ENCODE assay signal across 29 mouse cellular contexts in genomic region chr4:108942171-108942570, GRCm38 (mm10).
"Had no signal": no experiment of that assay in that cellular context is flagged by ENCODE, and none has a peak within 500 bp of the region (broad histone marks: within the 10 kb centered on the region; RNA-seq: fewer than 3 reads in every experiment).

No protein-coding gene starts in this region.

- H3K9ac ChIP-seq: limb, embryonic 12.5 days; limb, embryonic 13.5 days; limb, embryonic 15.5 days; liver, embryonic 12.5 days; liver, embryonic 13.5 days; liver, embryonic 14.5 days; liver, embryonic 15.5 days; liver, postnatal 0 days; lung, embryonic 14.5 days; lung, embryonic 15.5 days; midbrain, embryonic 12.5 days; midbrain, embryonic 13.5 days; neural tube, embryonic 12.5 days had no signal

- H3K36me3 ChIP-seq: limb, embryonic 10.5 days; limb, embryonic 12.5 days; limb, embryonic 13.5 days; limb, embryonic 15.5 days; liver, embryonic 12.5 days; liver, embryonic 13.5 days; liver, embryonic 15.5 days; lung, embryonic 15.5 days; midbrain, embryonic 10.5 days; midbrain, embryonic 12.5 days; midbrain, embryonic 13.5 days; neural tube, embryonic 12.5 days had no signal

- H3K4me2 ChIP-seq: limb, embryonic 12.5 days; limb, embryonic 13.5 days; limb, embryonic 15.5 days; liver, embryonic 11.5 days; liver, embryonic 12.5 days; liver, embryonic 13.5 days; liver, embryonic 15.5 days; lung, embryonic 14.5 days; lung, embryonic 15.5 days; midbrain, embryonic 12.5 days; midbrain, embryonic 13.5 days; neural tube, embryonic 12.5 days had no signal

- H3K27me3 ChIP-seq: limb, embryonic 12.5 days; limb, embryonic 13.5 days; limb, embryonic 15.5 days; liver, embryonic 12.5 days; liver, embryonic 13.5 days; lung, embryonic 15.5 days; neural tube, embryonic 12.5 days had no signal

- H3K27ac ChIP-seq: limb, embryonic 10.5 days; limb, embryonic 12.5 days; limb, embryonic 13.5 days; limb, embryonic 15.5 days; liver, embryonic 12.5 days; liver, embryonic 13.5 days; liver, embryonic 14.5 days; liver, embryonic 15.5 days; lung, embryonic 15.5 days; macrophage; midbrain, embryonic 10.5 days; midbrain, embryonic 12.5 days; midbrain, embryonic 13.5 days; neural tube, embryonic 12.5 days had no signal

- ATAC-seq: liver, embryonic 12.5 days; liver, postnatal 0 days; lung, postnatal 0 days; midbrain, embryonic 13.5 days; midbrain, embryonic 16.5 days had no signal

- DNase-seq: liver; liver, embryonic 13.5 days; lung, adult 18-20 months; lung, adult 2 months; lung, embryonic 14.5 days; lung, postnatal 10 days; lung, postnatal 14 days; lung, postnatal 36 days; lung, postnatal 4 days; midbrain, embryonic 14.5 days had no signal

- H3K4me1 ChIP-seq: liver, embryonic 12.5 days; liver, embryonic 13.5 days; liver, embryonic 15.5 days; lung, embryonic 15.5 days; megakaryocyte, embryonic 14.5 days; neural tube, embryonic 12.5 days had no signal

- H3K4me3 ChIP-seq: limb, embryonic 10.5 days; limb, embryonic 12.5 days; limb, embryonic 13.5 days; limb, embryonic 15.5 days; liver, embryonic 12.5 days; liver, embryonic 13.5 days; liver, embryonic 15.5 days; lung, embryonic 15.5 days; megakaryocyte, embryonic 14.5 days; midbrain, embryonic 10.5 days; midbrain, embryonic 12.5 days; midbrain, embryonic 13.5 days; myocyte; neural tube, embryonic 12.5 days had no signal

- H3K9me3 ChIP-seq: limb, embryonic 10.5 days; limb, embryonic 12.5 days; limb, embryonic 13.5 days; limb, embryonic 15.5 days; liver, embryonic 12.5 days; liver, embryonic 13.5 days; liver, embryonic 15.5 days; lung, embryonic 15.5 days; megakaryocyte, embryonic 14.5 days; midbrain, embryonic 10.5 days; midbrain, embryonic 12.5 days; midbrain, embryonic 13.5 days; neural tube, embryonic 12.5 days had no signal
